Mouse (Mus musculus) MEL (cell line): ENCODE data around the gene Klf12. TPM values are rescaled to one million over a fixed set of nuclear protein-coding genes. Genes with fewer than 3 reads are reported as not detected.

Experiments used
- DNase-seq: peaks from one replicate; pipeline ENCODE4 v3.0.0; 2011; ENCODE audit warnings: low read depth, low spot score
- H3K27ac ChIP-seq: 2 replicates; pipeline ENCODE4 v1.5.1; 2012; ENCODE audit warnings: low read depth, mild to moderate bottlenecking, control low read depth, low read length, moderate library complexity; ENCODE audit not compliant: control insufficient read depth
- H3K27me3 ChIP-seq, 2 experiments: fragments of 150-350 bp in 1 of 2; sonication (generic) in 1 of 2; 2 replicates each; pipeline ENCODE4 v1.6.1; 2012; ENCODE audit warnings: low read length in 2 of 2, mild to moderate bottlenecking in 2 of 2, improper control_type of control experiment in 1 of 2, moderate library complexity in 1 of 2; ENCODE audit not compliant: insufficient read depth in 2 of 2, control insufficient read depth in 1 of 2
- H3K36me3 ChIP-seq, 2 experiments: 2 replicates each; pipeline ENCODE4 v1.6.1; 2012 to 2014; ENCODE audit warnings: low read length in 2 of 2, improper control_type of control experiment in 1 of 2, inconsistent platforms in 1 of 2, mild to moderate bottlenecking in 1 of 2; ENCODE audit not compliant: insufficient read depth in 2 of 2, control insufficient read depth in 1 of 2
- H3K4me1 ChIP-seq, 2 experiments: fragments of 150-350 bp in 1 of 2; sonication (generic) in 1 of 2; 2 replicates each; pipeline ENCODE4 v1.6.1; 2012; ENCODE audit warnings: low read length in 2 of 2, improper control_type of control experiment in 1 of 2, mild to moderate bottlenecking in 1 of 2; ENCODE audit not compliant: insufficient read depth in 2 of 2, control insufficient read depth in 1 of 2
- H3K4me3 ChIP-seq, 2 experiments: fragments of 150-350 bp in 1 of 2; sonication (generic) in 1 of 2; 2 replicates each; pipeline ENCODE4 v1.5.1; 2012; ENCODE audit warnings: low read depth in 2 of 2, low read length in 2 of 2, mild to moderate bottlenecking in 2 of 2, moderate library complexity in 2 of 2, control low read depth in 1 of 2, improper control_type of control experiment in 1 of 2; ENCODE audit not compliant: control insufficient read depth in 1 of 2, insufficient read depth in 1 of 2
- H3K79me2 ChIP-seq: 2 replicates; pipeline ENCODE4 v1.6.1; 2012; ENCODE audit warnings: mild to moderate bottlenecking, low read length, moderate library complexity; ENCODE audit not compliant: control insufficient read depth, poor library complexity, insufficient read depth
- H3K9ac ChIP-seq: 2 replicates; pipeline ENCODE4 v1.6.1; 2012; ENCODE audit warnings: low read depth, mild to moderate bottlenecking, control low read depth, low read length, moderate library complexity; ENCODE audit not compliant: control insufficient read depth, poor library complexity, severe bottlenecking
- H3K9me3 ChIP-seq: fragments of 150-350 bp; sonication (generic); replicated peaks from 2 replicates; pipeline ENCODE4 v1.6.1; 2012; ENCODE audit warnings: mild to moderate bottlenecking, low read length, improper control_type of control experiment, moderate library complexity; ENCODE audit not compliant: insufficient read depth
- BHLHE40 ChIP-seq: IDR thresholded peaks from 2 replicates; pipeline ENCODE4 v1.6.1; 2012; ENCODE audit warnings: low read depth, mild to moderate bottlenecking, inconsistent platforms, low read length, improper control_type of control experiment, borderline replicate concordance
- CHD1 ChIP-seq: IDR thresholded peaks from 2 replicates; pipeline ENCODE4 v1.6.1; 2012; ENCODE audit warnings: low read depth, mild to moderate bottlenecking, inconsistent platforms, low read length, improper control_type of control experiment
- CHD2 ChIP-seq: IDR thresholded peaks from 2 replicates; pipeline ENCODE4 v1.6.1; 2011; ENCODE audit warnings: low read length, improper control_type of control experiment
- CTCF ChIP-seq, 3 experiments: IDR thresholded peaks in 2 of 3; conservative IDR thresholded peaks in 1 of 3; 2 replicates each; pipeline ENCODE4 v1.5.1; 2011 to 2012; ENCODE audit warnings: low read length in 3 of 3, low read depth in 2 of 3, mild to moderate bottlenecking in 2 of 3, improper control_type of control experiment in 1 of 3, inconsistent platforms in 1 of 3, mixed read lengths in 1 of 3, moderate library complexity in 1 of 3; ENCODE audit not compliant: control insufficient read depth in 1 of 3, insufficient read depth in 1 of 3, poor library complexity in 1 of 3, severe bottlenecking in 1 of 3
- E2F4 ChIP-seq: IDR thresholded peaks from 2 replicates; pipeline ENCODE4 v1.6.1; 2011; ENCODE audit warnings: low read depth, low read length, improper control_type of control experiment, borderline replicate concordance
- EP300 ChIP-seq, 2 experiments: IDR thresholded peaks; 2 replicates each; pipeline ENCODE4 v1.6.1; 2011; ENCODE audit warnings: improper control_type of control experiment in 2 of 2, low read length in 2 of 2, low read depth in 1 of 2, mild to moderate bottlenecking in 1 of 2
- JUND ChIP-seq: IDR thresholded peaks from 2 replicates; pipeline ENCODE4 v1.6.1; 2011; ENCODE audit warnings: low read depth, mild to moderate bottlenecking, improper control_type of control experiment, low read length
- MAX ChIP-seq: IDR thresholded peaks from 2 replicates; pipeline ENCODE4 v1.6.1; 2011; ENCODE audit warnings: low read length, improper control_type of control experiment
- MXI1 ChIP-seq: IDR thresholded peaks from 2 replicates; pipeline ENCODE4 v1.6.1; 2011; ENCODE audit warnings: mild to moderate bottlenecking, low read depth, low read length, improper control_type of control experiment
- MYB ChIP-seq: IDR thresholded peaks from 2 replicates; pipeline ENCODE4 v1.6.1; 2011; ENCODE audit warnings: mild to moderate bottlenecking, low read depth, low read length, improper control_type of control experiment
- MYC ChIP-seq: IDR thresholded peaks from 2 replicates; pipeline ENCODE4 v1.6.1; 2011; ENCODE audit warnings: low read depth, mild to moderate bottlenecking, low read length, improper control_type of control experiment, moderate library complexity
- NELFE ChIP-seq: IDR thresholded peaks from 2 replicates; pipeline ENCODE4 v1.6.1; 2011; ENCODE audit warnings: low read depth, low read length, improper control_type of control experiment
- NRF1 ChIP-seq: IDR thresholded peaks from 2 replicates; pipeline ENCODE4 v1.6.1; 2014; ENCODE audit warnings: low read depth, mild to moderate bottlenecking, inconsistent platforms, low read length, improper control_type of control experiment, moderate library complexity; ENCODE audit not compliant: poor library complexity, insufficient read depth, severe bottlenecking
- RAD21 ChIP-seq: IDR thresholded peaks from 2 replicates; pipeline ENCODE4 v1.6.1; 2011; ENCODE audit warnings: mild to moderate bottlenecking, low read depth, low read length, improper control_type of control experiment
- SMC3 ChIP-seq: IDR thresholded peaks from 2 replicates; pipeline ENCODE4 v1.6.1; 2011; ENCODE audit warnings: low read depth, low read length, improper control_type of control experiment
- TBP ChIP-seq: IDR thresholded peaks from 2 replicates; pipeline ENCODE4 v1.8.0; 2011; ENCODE audit warnings: low read depth, low read length, improper control_type of control experiment
- TCF12 ChIP-seq: IDR thresholded peaks from 2 replicates; pipeline ENCODE4 v1.6.1; 2014; ENCODE audit warnings: low read depth, mild to moderate bottlenecking, inconsistent platforms, low read length, improper control_type of control experiment, moderate library complexity
- ZC3H11A ChIP-seq: IDR thresholded peaks from 2 replicates; pipeline ENCODE4 v1.6.1; 2012; ENCODE audit warnings: low read depth, mild to moderate bottlenecking, inconsistent platforms, low read length, improper control_type of control experiment
- polyA plus RNA-seq, 2 experiments: library from polyadenylated mRNA; stranded (reverse) in 1 of 2; unstranded in 1 of 2; fragments of >175 nt in 1 of 2; fragments of >200 nt in 1 of 2; gene quantifications; 2 replicates each; pipeline versions ENCODE4 v1.2.1 to v1.2.4; 2012; ENCODE audit warnings: low replicate concordance in 2 of 2, low read depth in 1 of 2; ENCODE audit not compliant: insufficient read length in 2 of 2, insufficient read depth in 1 of 2, missing spikeins in 1 of 2
- total RNA-seq: library from RNA; depleted of rRNA; stranded (reverse); fragments of 300-350 nt; gene quantifications from 2 replicates; pipeline ENCODE4 v1.2.3, GENCODE M21; 2012

The Klf12 gene
- total and polyA plus RNA-seq, 3 experiments, result 0.42 to 1.2 TPM; not detected in 1

- Histone ChIP-seq H3K27me3 (no peaks in the 10 kb centered on the region), H3K79me2 (no peaks in the 10 kb centered on the region), H3K27ac (no peak overlapping the region), H3K4me1 (no peaks in the 10 kb centered on the region), H3K9me3 (no peaks in the 10 kb centered on the region), H3K4me3 (no peak overlapping the region), H3K36me3 (no peaks in the 10 kb centered on the region), H3K9ac (no peak overlapping the region)
- TF ChIP-seq CTCF (IDR thresholded peaks at IDR 0.05 in 2 of 3, conservative IDR thresholded peaks at IDR 0.05 in 1 of 3; ENCODE audit: control insufficient read depth in 1 of 3, insufficient read depth in 1 of 3, low read depth in 2 of 3, low read length in 3 of 3, poor library complexity in 1 of 3, severe bottlenecking in 1 of 3) (peak; percentile 29 to 67 (median 49)), MYB (no peak), RAD21 (peak; percentile 45), ZC3H11A (0 out of 2 replicates have a peak, but pooled peaks have one; percentile 9), MXI1 (no peak), SMC3 (peak; percentile 73), TCF12 (no peak)
- DNase-seq, result peak; percentile 61
These were observed 274.6 kb downstream of the Klf12 start for GRCm38 (mm10) chr14:100009790-100010382.

- Histone ChIP-seq H3K4me1 (0 out of 4 replicates have a peak, but pooled peaks cover 0 to 2% of the 10 kb centered on the region in 2 experiments), H3K79me2 (no peaks in the 10 kb centered on the region), H3K27ac (no peak overlapping the region), H3K36me3 (no peaks in the 10 kb centered on the region), H3K27me3 (no peaks in the 10 kb centered on the region), H3K9me3 (no peaks in the 10 kb centered on the region), H3K4me3 (no peak overlapping the region), H3K9ac (no peak overlapping the region)
- no peak for TF ChIP-seq CHD2
- no peak for TF ChIP-seq MYC
- no peak for TF ChIP-seq EP300 (IDR thresholded peaks at IDR 0.05; ENCODE audit: low read depth in 1 of 2, low read length in 2 of 2)
- TF ChIP-seq TBP, result no peak
- no peak for TF ChIP-seq TCF12
- no peak for TF ChIP-seq NRF1
- TF ChIP-seq JUND, result no peak
- no peak for TF ChIP-seq BHLHE40
- TF ChIP-seq NELFE, result no peak
- DNase-seq, result no peak
These were observed 301.0 kb downstream of the Klf12 start for GRCm38 (mm10) chr14:99983510-99983909.

GRCm38 (mm10) chr14:99981209-99981608 lies 303.3 kb downstream of the Klf12 start:
- TF ChIP-seq CHD1 (no peak), E2F4 (no peak), MAX (no peak)
- H3K79me2 ChIP-seq, result no peaks in the 10 kb centered on the region
- H3K9ac ChIP-seq, result no peak overlapping the region
- peak; percentile 11 for DNase-seq
- H3K4me1 ChIP-seq, result 0 out of 4 replicates have a peak, but pooled peaks cover 0 to 2% of the 10 kb centered on the region in 2 experiments
- H3K36me3 ChIP-seq, result no peaks in the 10 kb centered on the region
- H3K9me3 ChIP-seq, result no peaks in the 10 kb centered on the region
- H3K27me3 ChIP-seq, result no peaks in the 10 kb centered on the region
- H3K27ac ChIP-seq, result no peak overlapping the region
- peak overlapping the region; percentile 14 to 62 for H3K4me3 ChIP-seq
